Mouse (Mus musculus) thymus, postnatal 25 days (tissue): ENCODE measurements around the gene Ttc21a.
A peak's percentile ranks its signal among the peaks of the same experiment; 100 is the strongest.

Experiments
- DNase-seq: peaks from one replicate; pipeline ENCODE4 v3.0.0; 2022

Gene Ttc21a

DNA sequence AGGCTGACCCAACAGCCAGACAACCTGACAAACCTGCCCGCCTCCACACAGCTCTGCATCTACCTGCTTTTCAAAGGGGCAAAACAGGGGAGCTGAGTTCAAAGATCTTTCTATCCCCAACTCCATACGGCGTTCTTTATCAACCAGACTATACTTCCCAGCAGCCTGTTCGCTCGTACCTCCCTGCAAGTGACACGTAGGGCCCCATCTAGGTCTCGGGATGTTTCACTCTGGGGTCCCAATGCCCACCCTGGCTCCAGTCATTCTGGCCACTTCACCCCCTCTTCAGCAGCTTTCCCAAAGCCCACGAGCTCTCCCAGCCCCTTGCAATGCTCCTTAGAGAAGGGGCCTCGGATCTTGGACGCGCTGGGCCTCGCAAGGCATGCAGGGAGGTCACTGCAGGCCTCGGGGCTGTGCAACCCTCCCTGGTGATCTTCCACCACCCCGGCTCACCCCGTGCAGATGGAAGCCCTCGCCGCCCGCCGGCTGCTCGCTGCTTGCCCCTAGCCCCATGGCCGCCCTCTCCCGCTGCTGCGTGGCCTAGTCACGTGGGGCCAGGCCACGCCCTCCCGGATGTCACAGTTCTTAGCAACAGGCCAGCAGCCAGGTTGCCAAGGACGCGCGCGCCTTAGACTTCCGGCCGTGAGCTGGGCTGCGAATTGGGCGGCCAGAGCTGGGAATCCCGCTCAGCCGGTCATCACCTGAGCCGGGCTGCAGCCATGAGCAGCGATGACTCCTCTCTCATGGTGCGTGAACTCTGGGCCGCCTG lies at the start of gene Ttc21a, which contains the start of gene Gorasp1:
TSS of gene Ttc21a (plus strand) at position 602 of the 769 bp plus-strand sequence.
TSS of gene Gorasp1 (minus strand) at position 561 of the 769 bp plus-strand sequence.
- peak; percentile 93 for DNase-seq

- no peak for DNase-seq
Observed at GRCm38 (mm10) chr9:119888843-119889246, 48.6 kb upstream of the Ttc21a start.

GRCm38 (mm10) chr9:119889446-119889845 lies 48.0 kb upstream of the Ttc21a start:
- DNase-seq: no peak

DNA sequence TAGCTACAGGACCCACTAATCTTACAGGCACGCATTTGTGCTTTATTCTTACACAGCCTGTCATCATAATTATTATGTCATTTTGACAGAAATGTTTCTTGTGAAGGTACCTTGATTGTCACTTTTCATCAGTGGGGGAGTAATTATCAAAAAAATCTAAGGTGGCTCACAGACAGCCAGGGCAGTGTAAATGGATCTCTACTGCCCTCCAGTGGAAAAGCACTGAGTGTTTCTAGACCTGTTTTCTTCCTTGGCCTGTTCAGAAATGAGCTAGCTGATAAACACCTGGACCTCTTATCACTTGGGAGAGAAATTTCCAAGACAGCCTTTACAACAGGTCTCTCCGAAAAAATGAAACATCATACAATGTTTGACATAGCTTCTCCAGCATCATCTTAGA lies 46.7 kb upstream of the Ttc21a start:
- peak; percentile 30 for DNase-seq

GRCm38 (mm10) chr9:119893881-119894280 lies 43.5 kb upstream of the Ttc21a start:
- no peak for DNase-seq

GRCm38 (mm10) chr9:119894339-119895009 lies 42.9 kb upstream of the Ttc21a start, which contains the start of gene Wdr48:
Gene Wdr48, plus strand, starts transcription at chr9:119894878.
- peak; percentile 97 for DNase-seq

DNA sequence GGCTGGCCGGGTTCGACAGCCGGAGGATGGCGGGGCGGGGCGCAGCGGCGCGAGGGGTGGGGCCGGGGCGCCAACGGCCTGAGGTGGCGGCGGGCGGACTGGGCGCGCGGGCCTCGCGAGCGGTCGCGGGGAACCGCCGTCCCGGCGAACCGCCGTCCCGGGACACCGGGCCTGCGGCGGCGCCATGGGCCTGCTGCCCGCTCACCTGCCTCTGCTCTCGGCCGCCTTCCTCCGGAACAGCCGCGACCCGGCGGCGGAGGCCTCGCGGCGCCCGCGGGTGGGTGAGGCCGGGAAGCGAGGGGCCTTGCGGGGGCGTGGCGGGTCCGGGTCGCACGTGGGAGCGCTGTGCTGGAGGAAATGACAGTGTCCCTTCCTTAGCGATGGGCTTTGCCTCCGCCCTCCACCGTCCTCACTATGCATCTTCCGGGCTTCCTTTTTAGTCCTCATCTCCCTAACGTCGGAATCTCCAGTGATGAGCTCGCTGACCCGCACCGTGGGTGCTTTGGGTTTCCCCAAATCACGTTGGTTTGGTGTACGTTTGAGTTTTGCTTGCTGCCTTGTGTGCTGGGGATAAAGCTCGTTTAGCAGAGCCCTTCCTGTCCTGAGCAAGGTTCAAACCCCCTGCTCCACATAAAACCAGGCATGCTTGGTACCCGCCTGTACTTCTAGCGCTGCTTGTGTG lies 42.2 kb upstream of the Ttc21a start:
- DNase-seq: peak; percentile 69

DNA sequence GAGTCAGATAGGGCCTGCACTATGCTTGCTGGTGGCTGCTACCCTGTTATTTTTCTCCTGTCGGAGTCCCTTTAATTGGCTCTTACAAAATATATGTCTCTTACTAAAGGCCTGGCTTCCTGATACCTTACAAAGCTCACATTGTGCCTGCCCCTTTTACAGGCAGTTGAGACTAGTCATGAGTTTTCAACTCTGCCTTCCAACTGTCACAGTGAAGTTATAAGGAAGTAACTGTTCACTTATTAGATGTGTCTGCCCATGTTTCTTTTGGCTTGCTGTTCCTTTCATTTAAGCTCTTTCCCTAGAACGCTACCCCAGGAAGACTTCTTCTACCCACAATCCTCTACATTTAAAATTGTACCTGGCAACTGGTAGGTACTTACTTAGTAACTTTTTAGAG lies 38.0 kb upstream of the Ttc21a start:
- DNase-seq: no peak

DNA sequence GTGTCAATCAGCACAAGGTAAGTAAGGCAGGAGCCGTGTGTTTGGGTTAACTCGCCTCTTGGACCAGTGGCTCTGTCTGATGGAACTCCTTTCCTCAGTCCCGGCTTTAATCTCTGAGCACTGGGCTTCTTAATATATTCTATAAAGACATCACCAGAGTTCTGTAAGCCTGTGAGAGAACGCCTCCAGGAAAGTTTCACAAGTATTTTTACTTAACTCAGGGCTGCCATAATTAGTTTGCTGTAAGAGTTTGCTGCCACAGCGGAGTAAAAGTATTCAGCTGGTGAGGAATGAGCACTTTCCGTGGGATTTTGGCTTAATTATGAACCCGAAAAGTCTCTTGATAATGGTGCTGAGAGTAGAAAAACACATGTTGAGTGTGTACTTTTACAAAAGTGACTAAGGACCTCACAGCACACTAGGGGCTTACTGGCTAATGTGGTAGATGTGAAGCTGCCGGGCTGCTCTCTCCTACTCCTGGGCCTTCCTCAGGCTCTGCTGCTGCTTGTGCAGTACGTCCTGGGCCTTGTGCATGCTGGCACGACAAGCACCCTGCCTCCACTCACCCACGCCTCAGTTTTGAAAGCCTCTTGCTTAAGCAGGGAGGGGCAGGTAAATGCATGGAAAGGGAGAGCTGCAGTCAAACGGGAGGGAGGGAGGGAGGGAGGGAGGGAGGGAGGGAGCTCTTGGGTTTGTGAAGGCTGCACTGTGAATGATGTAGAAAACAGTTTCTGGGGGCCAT lies 34.8 kb upstream of the Ttc21a start:
- no peak for DNase-seq

GRCm38 (mm10) chr9:119908708-119909107 lies 28.7 kb upstream of the Ttc21a start:
- no peak for DNase-seq

GRCm38 (mm10) chr9:119909931-119910330 lies 27.5 kb upstream of the Ttc21a start:
- DNase-seq: no peak

DNA sequence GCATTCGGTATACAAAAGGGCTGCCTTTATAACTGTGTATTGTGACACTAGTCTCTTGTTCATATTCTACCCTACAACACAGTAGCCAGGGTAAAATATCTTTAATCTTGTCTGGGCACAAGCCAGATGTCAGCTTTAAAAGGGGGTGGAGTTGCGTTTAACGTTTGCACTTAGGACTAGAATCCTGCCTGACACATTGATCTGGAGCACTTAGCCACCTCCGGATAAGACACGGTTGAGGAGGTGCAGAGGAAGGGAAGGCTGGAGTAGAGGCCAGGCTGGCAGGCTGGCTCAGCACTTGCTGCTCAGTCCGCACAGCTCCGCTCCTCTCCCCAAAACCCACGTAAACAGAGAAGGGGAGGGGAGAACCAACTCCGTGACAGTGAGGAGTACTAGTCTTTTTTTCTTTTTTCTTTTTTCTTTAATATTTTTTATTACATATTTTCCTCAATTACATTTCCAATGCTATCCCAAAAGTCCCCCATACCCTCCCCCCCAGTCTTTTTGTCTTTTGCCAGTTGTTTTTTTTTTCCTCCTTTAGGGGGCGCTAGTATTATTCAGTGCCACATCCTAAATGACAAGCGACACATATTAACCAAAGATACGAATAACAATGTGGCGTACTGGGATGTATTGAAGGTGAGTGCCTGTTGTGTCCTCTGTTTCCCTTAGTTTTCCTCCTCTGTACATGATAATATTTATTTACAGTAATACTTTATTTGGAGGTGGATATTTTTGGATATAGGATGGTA lies 24.1 kb upstream of the Ttc21a start:
- no peak for DNase-seq

- no peak for DNase-seq
Observed at GRCm38 (mm10) chr9:119919858-119920257, 17.5 kb upstream of the Ttc21a start.

DNA sequence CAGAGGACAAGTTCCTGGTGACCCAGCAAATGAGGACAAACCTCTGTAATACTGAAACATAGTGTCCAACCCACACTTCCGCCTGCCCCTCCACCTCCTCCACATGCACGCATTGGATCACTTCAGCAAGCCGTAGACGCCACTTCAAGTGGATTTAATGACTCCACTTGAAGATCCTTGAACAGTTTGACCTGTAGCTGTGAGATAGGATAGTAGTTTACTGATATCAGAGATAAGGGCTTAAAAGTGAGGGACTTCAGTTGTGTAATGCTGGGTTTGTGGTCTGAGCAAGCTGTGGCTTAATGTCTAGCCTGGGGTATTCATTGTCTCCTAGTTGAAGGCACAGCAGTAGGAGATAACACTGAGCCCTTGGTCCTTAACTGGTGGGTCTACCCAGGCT lies 13.9 kb upstream of the Ttc21a start:
- DNase-seq: no peak

DNA sequence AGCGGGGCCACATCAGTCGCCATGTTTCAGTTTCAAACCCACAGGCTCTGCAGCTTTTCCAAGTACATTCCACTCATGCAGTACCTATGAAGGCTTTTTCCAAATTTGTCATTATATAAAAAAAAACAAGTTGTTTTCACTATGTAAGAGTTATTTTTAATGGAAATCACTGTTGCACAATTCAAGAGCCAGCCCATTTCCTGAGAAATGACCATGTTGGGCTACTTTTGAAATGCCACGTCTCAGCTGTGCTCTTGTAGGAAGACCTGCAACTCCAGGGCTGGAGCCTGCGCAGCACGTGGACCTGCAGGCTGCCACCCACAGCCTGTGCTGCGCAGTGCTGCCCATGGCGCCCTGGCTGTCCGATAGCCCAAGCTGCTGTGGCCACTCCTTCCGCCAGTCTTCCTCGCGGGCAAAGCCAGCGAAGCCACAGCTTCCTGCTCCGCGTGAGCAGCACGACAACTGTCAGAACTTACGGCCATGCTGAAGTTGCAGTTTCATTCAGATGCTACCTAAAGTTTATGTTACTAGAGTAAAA lies 12.2 kb upstream of the Ttc21a start:
- DNase-seq: no peak

GRCm38 (mm10) chr9:119925729-119926128 lies 11.7 kb upstream of the Ttc21a start:
- no peak for DNase-seq

DNA sequence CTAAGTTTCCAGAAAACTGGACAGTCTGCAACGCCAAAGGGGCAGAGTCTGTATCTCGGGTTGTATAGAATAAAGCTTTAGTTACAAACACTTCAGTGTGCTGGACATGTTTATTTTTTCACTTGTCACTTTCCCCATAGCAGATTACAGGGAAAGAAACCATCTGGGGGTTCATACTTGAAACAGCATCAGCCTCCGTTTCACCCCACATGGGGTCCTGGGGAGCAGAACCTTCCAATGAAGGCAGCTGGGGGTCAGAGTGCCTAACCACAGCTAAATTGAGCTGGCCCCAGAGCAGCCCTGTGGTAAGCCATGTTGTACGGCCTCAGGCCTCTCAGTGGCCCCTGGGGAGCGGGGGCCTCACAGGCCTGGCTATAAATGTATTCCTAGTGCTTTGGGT lies 10.9 kb upstream of the Ttc21a start:
- DNase-seq: no peak

- DNase-seq: no peak
Observed at GRCm38 (mm10) chr9:119932358-119932757, 5.0 kb upstream of the Ttc21a start.

- DNase-seq: no peak
Observed at GRCm38 (mm10) chr9:119933675-119934074, 3.7 kb upstream of the Ttc21a start.

DNA sequence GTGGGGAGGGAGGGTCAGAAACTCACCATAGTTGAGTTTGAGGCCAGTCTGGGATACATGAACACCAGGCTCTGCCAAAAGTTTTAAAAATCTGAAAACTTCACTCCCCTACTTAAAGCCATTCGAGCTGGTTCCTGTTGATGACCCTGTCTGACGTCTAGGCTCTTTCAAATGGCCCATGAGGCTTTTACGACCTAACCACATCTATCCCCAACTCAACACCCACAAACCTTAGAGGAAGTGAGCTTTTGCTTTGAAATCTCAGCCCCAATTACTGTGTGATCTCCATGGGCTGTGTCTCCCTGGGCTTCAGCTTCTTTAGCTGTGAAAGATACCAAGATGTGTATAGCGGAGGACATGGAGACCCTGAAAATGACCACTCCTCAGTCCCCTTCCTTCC lies 1.1 kb downstream of the Ttc21a start:
- no peak for DNase-seq

DNA sequence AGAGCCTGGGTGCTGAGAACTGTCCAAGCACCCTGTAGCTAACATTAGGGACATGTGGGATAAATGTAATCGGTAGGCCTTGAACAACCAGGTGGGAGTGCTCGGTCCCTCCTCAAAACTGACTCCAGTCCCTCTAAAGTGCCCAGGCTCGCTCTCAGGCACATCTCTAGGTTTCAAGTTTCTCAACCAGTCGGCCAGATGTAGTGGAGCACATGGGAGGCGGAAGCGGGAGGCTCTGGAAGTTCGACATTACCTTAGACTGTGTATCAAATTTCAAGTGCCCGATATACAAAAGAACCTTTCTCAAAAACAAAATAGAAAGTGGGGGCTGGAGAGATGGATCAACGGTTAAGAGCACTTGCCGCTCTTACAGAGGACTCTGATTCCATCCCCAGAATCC lies 2.2 kb downstream of the Ttc21a start:
- no peak for DNase-seq

DNA sequence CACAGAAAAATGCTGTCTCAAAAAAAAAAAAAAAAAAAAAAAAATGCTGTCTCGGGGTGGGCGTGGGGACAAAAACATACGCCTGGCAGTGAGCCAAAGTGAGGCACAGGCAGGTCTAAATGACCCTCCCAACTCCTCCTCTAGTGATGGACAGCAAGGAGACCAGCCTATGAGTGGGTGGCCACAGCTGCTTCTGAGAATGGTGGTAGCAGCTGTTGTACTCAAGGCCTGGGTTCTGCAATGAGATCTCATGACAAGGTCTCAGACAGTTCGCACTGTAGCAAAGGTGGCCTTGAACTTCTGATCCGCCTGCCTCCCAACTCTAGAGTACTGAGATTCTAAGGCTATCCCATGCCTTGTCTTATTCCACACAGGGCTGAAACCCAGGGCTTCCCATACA lies 4.0 kb downstream of the Ttc21a start:
- DNase-seq: no peak
